Mouse (Mus musculus) liver, embryonic 13.5 days (tissue): ENCODE results near the gene Clip2. TPM values are rescaled to one million over a fixed set of nuclear protein-coding genes. Genes with fewer than 3 reads are reported as not detected.

Source experiments
- ATAC-seq: fragments of 200-750 bp; cut with Nextera tagmentation; 2 replicates; pipeline ENCODE4 v1.8.0; 2017; ENCODE audit warnings: low read depth, mild to moderate bottlenecking, moderate number of reproducible peaks, moderate library complexity
- DNase-seq: peaks from one replicate; pipeline ENCODE4 v3.0.0; 2022
- H3K27ac ChIP-seq: fragments of 300-500 bp; sonication (generic); 2 replicates; pipeline ENCODE4 v1.5.1; 2015; ENCODE audit warnings: moderate library complexity, mild to moderate bottlenecking, inconsistent platforms
- H3K27me3 ChIP-seq: fragments of 300-500 bp; sonication (generic); 2 replicates; pipeline ENCODE4 v1.6.1; 2015; ENCODE audit warnings: mild to moderate bottlenecking, inconsistent platforms
- H3K36me3 ChIP-seq: fragments of 300-500 bp; sonication (generic); 2 replicates; pipeline ENCODE4 v1.6.1; 2015; ENCODE audit warnings: mild to moderate bottlenecking, inconsistent platforms
- H3K4me1 ChIP-seq: fragments of 300-500 bp; sonication (generic); replicated peaks from 2 replicates; pipeline ENCODE4 v1.6.1; 2015; ENCODE audit warnings: inconsistent platforms
- H3K4me2 ChIP-seq: fragments of 300-500 bp; sonication (generic); 2 replicates; pipeline ENCODE4 v1.6.1; 2015; ENCODE audit warnings: inconsistent platforms, mild to moderate bottlenecking, moderate library complexity
- H3K4me3 ChIP-seq: fragments of 300-500 bp; sonication (generic); replicated peaks from 2 replicates; pipeline ENCODE4 v1.5.1; 2015; ENCODE audit warnings: mild to moderate bottlenecking, inconsistent platforms
- H3K9ac ChIP-seq: fragments of 300-500 bp; sonication (generic); 2 replicates; pipeline ENCODE4 v1.6.1; 2015; ENCODE audit warnings: mild to moderate bottlenecking, inconsistent platforms
- H3K9me3 ChIP-seq: fragments of 300-500 bp; sonication (generic); replicated peaks from 2 replicates; pipeline ENCODE4 v1.6.1; 2016; ENCODE audit warnings: inconsistent platforms
- WGBS: fragments of 180-500 bp; shearing (Covaris S2); methylation state at CpG from one replicate; pipeline ENCODE4 v1.1.7; 2015; ENCODE audit not compliant: insufficient replicate concordance; 5-methylcytosine and 5-hydroxymethylcytosine counted together
- polyA plus RNA-seq: library from polyadenylated mRNA; unstranded; fragments of >200 nt; fragmentation: Nextera tagmentation; extraction: Ambion mirVana; gene quantifications from 2 replicates; pipeline ENCODE4 v1.2.1, GENCODE M21; 2015

The Clip2 gene
- polyA plus RNA-seq, 1 experiment from 2014 or later, result 0.37 TPM

DNA sequence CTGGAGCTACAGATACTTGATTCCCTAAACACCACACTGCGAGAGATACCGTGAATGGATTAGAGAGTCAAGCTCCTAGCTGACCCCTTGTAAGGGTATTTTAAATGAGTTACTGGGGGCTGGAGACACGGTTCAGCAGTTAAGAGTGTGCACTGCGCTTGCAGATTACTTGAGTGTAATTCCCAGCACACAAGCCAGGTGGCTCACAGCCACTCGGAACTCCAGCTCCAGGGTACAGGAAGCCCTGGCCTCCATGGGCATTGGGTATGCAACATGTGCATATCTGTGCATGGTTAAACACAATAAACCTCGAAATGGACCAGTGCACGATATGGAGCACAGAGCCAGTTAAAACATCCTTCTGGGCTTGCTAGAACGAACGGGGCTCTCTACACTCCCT, 50.8 kb downstream of the Clip2 start:
- Histone ChIP-seq H3K27me3 (no peaks in the 10 kb centered on the region), H3K36me3 (peaks cover 18% of the 10 kb centered on the region), H3K4me3 (no peak overlapping the region), H3K27ac (no peak overlapping the region), H3K9me3 (no peaks in the 10 kb centered on the region), H3K4me1 (no peaks in the 10 kb centered on the region), H3K4me2 (no peak overlapping the region), H3K9ac (no peak overlapping the region)
- DNase-seq, result no peak
- 71% methylated on average over 9 of the region's 9 CpGs for WGBS
- ATAC-seq, result no peak

- no peak overlapping the region for H3K9ac ChIP-seq
- no peaks in the 10 kb centered on the region for H3K4me1 ChIP-seq
- DNase-seq, result no peak
- peaks cover 18% of the 10 kb centered on the region for H3K36me3 ChIP-seq
- ATAC-seq, result no peak
- H3K27ac ChIP-seq, result no peak overlapping the region
- no peaks in the 10 kb centered on the region for H3K9me3 ChIP-seq
- H3K4me3 ChIP-seq, result no peak overlapping the region
- 69% methylated on average over 3 of the region's 3 CpGs for WGBS
- no peaks in the 10 kb centered on the region for H3K27me3 ChIP-seq
- no peak overlapping the region for H3K4me2 ChIP-seq
These were observed 51.6 kb downstream of the Clip2 start for GRCm38 (mm10) chr5:134500681-134501080.

- no peak overlapping the region for H3K4me3 ChIP-seq
- H3K27me3 ChIP-seq, result no peaks in the 10 kb centered on the region
- no peak overlapping the region for H3K9ac ChIP-seq
- WGBS, result 63% methylated on average over 4 of the region's 4 CpGs
- peaks cover 18% of the 10 kb centered on the region for H3K36me3 ChIP-seq
- H3K4me1 ChIP-seq, result no peaks in the 10 kb centered on the region
- no peaks in the 10 kb centered on the region for H3K9me3 ChIP-seq
- DNase-seq, result peak; percentile 42
- H3K4me2 ChIP-seq, result no peak overlapping the region
- ATAC-seq, result no peak
- H3K27ac ChIP-seq, result no peak overlapping the region
These were observed 52.2 kb downstream of the Clip2 start for GRCm38 (mm10) chr5:134500062-134500461.

GRCm38 (mm10) chr5:134497026-134497425, 55.2 kb downstream of the Clip2 start:
- peaks cover 11% of the 10 kb centered on the region for H3K4me1 ChIP-seq
- no peak overlapping the region for H3K27ac ChIP-seq
- H3K36me3 ChIP-seq, result peaks cover 7% of the 10 kb centered on the region
- H3K9me3 ChIP-seq, result no peaks in the 10 kb centered on the region
- DNase-seq (no peak), ATAC-seq (no peak)
- WGBS, result 74% methylated on average over 5 of the region's 5 CpGs
- H3K4me3 ChIP-seq, result no peak overlapping the region
- H3K4me2 ChIP-seq, result no peak overlapping the region
- no peaks in the 10 kb centered on the region for H3K27me3 ChIP-seq
- no peak overlapping the region for H3K9ac ChIP-seq

GRCm38 (mm10) chr5:134495796-134496195, 56.4 kb downstream of the Clip2 start:
- no peak for DNase-seq
- no peaks in the 10 kb centered on the region for H3K9me3 ChIP-seq
- no peak overlapping the region for H3K9ac ChIP-seq
- no peak overlapping the region for H3K4me3 ChIP-seq
- 75% methylated on average over 4 of the region's 4 CpGs for WGBS
- H3K4me1 ChIP-seq, result peaks cover 16% of the 10 kb centered on the region
- H3K27me3 ChIP-seq, result no peaks in the 10 kb centered on the region
- H3K27ac ChIP-seq, result no peak overlapping the region
- peaks cover 7% of the 10 kb centered on the region for H3K36me3 ChIP-seq
- ATAC-seq, result no peak
- H3K4me2 ChIP-seq, result no peak overlapping the region

DNA sequence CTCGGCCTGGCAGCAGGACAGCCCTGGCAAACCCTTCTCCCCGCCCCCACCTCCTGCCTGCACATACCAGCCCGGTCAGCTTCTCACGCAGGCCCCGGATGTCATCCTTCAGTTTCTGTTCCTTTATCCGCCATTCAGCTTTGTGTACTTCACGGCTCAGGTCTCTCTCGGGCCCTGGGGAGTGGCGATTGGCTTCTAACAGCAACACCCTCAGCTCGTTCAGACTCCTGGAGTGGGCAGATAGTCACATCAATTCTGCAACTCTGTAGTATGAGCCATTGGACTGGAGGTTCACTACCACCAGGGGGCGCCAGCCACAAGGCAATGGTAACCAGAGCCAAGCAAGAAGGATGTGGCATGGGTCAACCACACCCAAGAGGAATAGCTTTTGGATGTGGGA, 58.1 kb downstream of the Clip2 start:
- Histone ChIP-seq H3K4me3 (no peak overlapping the region), H3K9me3 (no peaks in the 10 kb centered on the region), H3K4me2 (peak overlapping the region; percentile 3; the same call in 1 of the 2 replicates), H3K9ac (no peak overlapping the region), H3K4me1 (peaks cover 21% of the 10 kb centered on the region), H3K27ac (no peak overlapping the region), H3K27me3 (no peaks in the 10 kb centered on the region), H3K36me3 (peaks cover 15% of the 10 kb centered on the region; the same call in 1 of the 2 replicates)
- DNase-seq (peak; percentile 81), ATAC-seq (peak; percentile 83)
- WGBS, result 26% methylated on average over 11 of the region's 11 CpGs

- Histone ChIP-seq H3K4me3 (no peak overlapping the region), H3K27ac (no peak overlapping the region), H3K9ac (no peak overlapping the region), H3K36me3 (peaks cover 15% of the 10 kb centered on the region; the same call in 1 of the 2 replicates), H3K4me2 (no peak overlapping the region), H3K27me3 (no peaks in the 10 kb centered on the region), H3K4me1 (peaks cover 21% of the 10 kb centered on the region), H3K9me3 (no peaks in the 10 kb centered on the region)
- WGBS, result 88% methylated on average over 4 of the region's 4 CpGs
- no peak for ATAC-seq
- DNase-seq, result no peak
These were observed 59.3 kb downstream of the Clip2 start for GRCm38 (mm10) chr5:134492956-134493355.

- 26% methylated on average over 18 of the region's 18 CpGs for WGBS
- Histone ChIP-seq H3K9ac (peak overlapping the region; percentile 26; the same call in 1 of the 2 replicates), H3K4me3 (no peak overlapping the region), H3K4me2 (0 out of 2 replicates have a peak overlapping the region, but pooled peaks have one; percentile 14), H3K27me3 (no peaks in the 10 kb centered on the region), H3K9me3 (no peaks in the 10 kb centered on the region), H3K27ac (peak overlapping the region; percentile 43; the same call in 1 of the 2 replicates), H3K36me3 (peaks cover 10% of the 10 kb centered on the region; the same call in 1 of the 2 replicates), H3K4me1 (peaks cover 21% of the 10 kb centered on the region)
- peak; percentile 66 for DNase-seq
- ATAC-seq, result peak; percentile 54
These were observed 60.4 kb downstream of the Clip2 start for GRCm38 (mm10) chr5:134491712-134492417.

DNA sequence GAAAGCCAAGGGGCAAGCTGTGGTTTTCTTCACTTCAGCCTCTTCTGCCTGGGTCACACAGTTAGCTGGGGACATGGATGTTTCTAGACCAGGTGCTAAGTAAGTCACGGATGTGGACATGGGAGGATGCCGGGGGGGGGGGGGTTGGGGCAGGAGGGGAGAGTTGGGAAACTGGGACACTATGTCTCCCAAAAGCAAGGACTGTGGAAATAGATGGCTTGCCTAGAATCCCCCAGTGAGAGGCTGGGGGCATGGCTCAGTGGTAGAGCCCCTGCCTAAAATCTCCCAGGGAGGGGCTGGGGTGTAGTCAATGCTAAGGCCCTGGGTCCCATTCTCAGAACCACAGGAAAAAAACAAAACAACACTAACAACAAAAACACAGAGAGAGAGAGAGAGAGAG, 61.0 kb downstream of the Clip2 start:
- WGBS, result 71% methylated on average over 2 of the region's 2 CpGs
- H3K27ac ChIP-seq, result no peak overlapping the region
- H3K9ac ChIP-seq, result no peak overlapping the region
- DNase-seq, result no peak
- no peak for ATAC-seq
- no peaks in the 10 kb centered on the region for H3K27me3 ChIP-seq
- H3K36me3 ChIP-seq, result 0 out of 2 replicates have a peak, but pooled peaks cover 9% of the 10 kb centered on the region
- H3K4me1 ChIP-seq, result peaks cover 21% of the 10 kb centered on the region
- no peak overlapping the region for H3K4me2 ChIP-seq
- no peak overlapping the region for H3K4me3 ChIP-seq
- no peaks in the 10 kb centered on the region for H3K9me3 ChIP-seq

GRCm38 (mm10) chr5:134490465-134490864, 61.8 kb downstream of the Clip2 start:
- Histone ChIP-seq H3K4me1 (peaks cover 21% of the 10 kb centered on the region), H3K9ac (no peak overlapping the region), H3K4me2 (no peak overlapping the region), H3K36me3 (0 out of 2 replicates have a peak, but pooled peaks cover 9% of the 10 kb centered on the region), H3K27ac (no peak overlapping the region), H3K9me3 (no peaks in the 10 kb centered on the region), H3K4me3 (no peak overlapping the region), H3K27me3 (no peaks in the 10 kb centered on the region)
- ATAC-seq, result no peak
- WGBS, result 78% methylated on average over 12 of the region's 12 CpGs
- peak; percentile 33 for DNase-seq

DNA sequence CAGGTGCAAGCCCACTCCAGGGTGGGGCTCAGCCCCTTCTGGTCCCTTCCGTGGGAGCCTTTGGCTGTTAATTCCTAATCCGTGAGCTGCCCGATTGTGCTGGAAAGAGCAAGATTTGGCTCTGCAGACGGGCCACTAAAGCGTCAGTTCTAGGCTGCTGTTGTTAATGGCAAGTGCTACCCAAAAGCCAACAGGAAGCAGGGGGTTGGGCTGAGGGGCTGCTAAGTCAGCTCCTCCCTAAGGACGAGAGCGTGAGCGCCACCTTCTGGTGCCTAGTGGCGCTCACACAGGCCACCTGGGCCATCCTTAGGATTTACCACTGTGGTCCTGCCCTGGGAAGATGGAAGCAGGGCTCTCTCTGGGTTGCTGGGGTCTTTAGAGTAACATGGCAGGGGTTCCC, 62.7 kb downstream of the Clip2 start:
- Histone ChIP-seq H3K9me3 (no peaks in the 10 kb centered on the region), H3K4me2 (peak overlapping the region; percentile 11), H3K4me1 (peaks cover 21% of the 10 kb centered on the region), H3K27ac (no peak overlapping the region), H3K27me3 (no peaks in the 10 kb centered on the region), H3K4me3 (no peak overlapping the region), H3K36me3 (0 out of 2 replicates have a peak, but pooled peaks cover 9% of the 10 kb centered on the region), H3K9ac (no peak overlapping the region)
- WGBS, result 10% methylated on average over 9 of the region's 9 CpGs
- ATAC-seq (no peak), DNase-seq (peak; percentile 35)

DNA sequence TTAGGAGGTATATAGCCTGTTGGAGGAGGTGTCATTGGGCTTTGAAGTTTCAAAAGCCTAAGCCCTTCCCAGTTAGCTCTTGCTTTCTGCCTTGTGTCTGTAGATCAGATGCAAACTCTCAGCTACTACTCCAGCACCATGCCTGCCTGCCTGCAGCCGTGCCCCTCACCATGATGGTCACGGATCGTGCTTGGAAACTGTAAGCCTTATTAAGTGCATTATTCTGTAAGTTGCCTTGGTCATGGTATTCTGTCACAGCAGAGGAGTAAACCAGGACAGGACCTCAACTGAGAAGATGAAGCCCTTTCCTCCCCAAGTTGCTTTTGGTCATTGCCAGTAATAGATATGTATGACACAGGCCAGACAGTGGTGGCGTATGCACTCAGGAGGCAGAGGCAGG, 63.6 kb downstream of the Clip2 start:
- Histone ChIP-seq H3K4me1 (peaks cover 15% of the 10 kb centered on the region), H3K27ac (no peak overlapping the region), H3K4me3 (no peak overlapping the region), H3K36me3 (0 out of 2 replicates have a peak, but pooled peaks cover 9% of the 10 kb centered on the region), H3K9ac (no peak overlapping the region), H3K4me2 (no peak overlapping the region), H3K9me3 (no peaks in the 10 kb centered on the region), H3K27me3 (no peaks in the 10 kb centered on the region)
- 84% methylated on average over 4 of the region's 4 CpGs for whole genome bisulfite sequencing
- DNase-seq (no peak), ATAC-seq (no peak)
